Mouse (Mus musculus) MEL (cell line): ENCODE measurements at regions not wholly inside any gene's neighbourhood (a gene's known extent, or its start where the extent isn't known, plus 50 kb on each side); places are given as distances from the start of the nearest gene placed in this dataset.

Experiments used
- DNase-seq: peaks from one replicate; pipeline ENCODE4 v3.0.0; 2011; ENCODE audit warnings: low read depth, low spot score
- H3K27ac ChIP-seq: 2 replicates; pipeline ENCODE4 v1.5.1; 2012; ENCODE audit warnings: low read depth, mild to moderate bottlenecking, control low read depth, low read length, moderate library complexity; ENCODE audit not compliant: control insufficient read depth
- H3K27me3 ChIP-seq, 2 experiments: fragments of 150-350 bp in 1 of 2; sonication (generic) in 1 of 2; 2 replicates each; pipeline ENCODE4 v1.6.1; 2012; ENCODE audit warnings: low read length in 2 of 2, mild to moderate bottlenecking in 2 of 2, improper control_type of control experiment in 1 of 2, moderate library complexity in 1 of 2; ENCODE audit not compliant: insufficient read depth in 2 of 2, control insufficient read depth in 1 of 2
- H3K36me3 ChIP-seq, 2 experiments: 2 replicates each; pipeline ENCODE4 v1.6.1; 2012 to 2014; ENCODE audit warnings: low read length in 2 of 2, improper control_type of control experiment in 1 of 2, inconsistent platforms in 1 of 2, mild to moderate bottlenecking in 1 of 2; ENCODE audit not compliant: insufficient read depth in 2 of 2, control insufficient read depth in 1 of 2
- H3K4me1 ChIP-seq, 2 experiments: fragments of 150-350 bp in 1 of 2; sonication (generic) in 1 of 2; 2 replicates each; pipeline ENCODE4 v1.6.1; 2012; ENCODE audit warnings: low read length in 2 of 2, improper control_type of control experiment in 1 of 2, mild to moderate bottlenecking in 1 of 2; ENCODE audit not compliant: insufficient read depth in 2 of 2, control insufficient read depth in 1 of 2
- H3K4me3 ChIP-seq, 2 experiments: fragments of 150-350 bp in 1 of 2; sonication (generic) in 1 of 2; 2 replicates each; pipeline ENCODE4 v1.5.1; 2012; ENCODE audit warnings: low read depth in 2 of 2, low read length in 2 of 2, mild to moderate bottlenecking in 2 of 2, moderate library complexity in 2 of 2, control low read depth in 1 of 2, improper control_type of control experiment in 1 of 2; ENCODE audit not compliant: control insufficient read depth in 1 of 2, insufficient read depth in 1 of 2
- H3K79me2 ChIP-seq: 2 replicates; pipeline ENCODE4 v1.6.1; 2012; ENCODE audit warnings: mild to moderate bottlenecking, low read length, moderate library complexity; ENCODE audit not compliant: control insufficient read depth, poor library complexity, insufficient read depth
- H3K9ac ChIP-seq: 2 replicates; pipeline ENCODE4 v1.6.1; 2012; ENCODE audit warnings: low read depth, mild to moderate bottlenecking, control low read depth, low read length, moderate library complexity; ENCODE audit not compliant: control insufficient read depth, poor library complexity, severe bottlenecking
- H3K9me3 ChIP-seq: fragments of 150-350 bp; sonication (generic); replicated peaks from 2 replicates; pipeline ENCODE4 v1.6.1; 2012; ENCODE audit warnings: mild to moderate bottlenecking, low read length, improper control_type of control experiment, moderate library complexity; ENCODE audit not compliant: insufficient read depth
- BHLHE40 ChIP-seq: IDR thresholded peaks from 2 replicates; pipeline ENCODE4 v1.6.1; 2012; ENCODE audit warnings: low read depth, mild to moderate bottlenecking, inconsistent platforms, low read length, improper control_type of control experiment, borderline replicate concordance
- CHD1 ChIP-seq: IDR thresholded peaks from 2 replicates; pipeline ENCODE4 v1.6.1; 2012; ENCODE audit warnings: low read depth, mild to moderate bottlenecking, inconsistent platforms, low read length, improper control_type of control experiment
- ELF1 ChIP-seq: IDR thresholded peaks from 2 replicates; pipeline ENCODE4 v1.6.1; 2014; ENCODE audit warnings: low read depth, mild to moderate bottlenecking, inconsistent platforms, low read length, improper control_type of control experiment, moderate library complexity
- MXI1 ChIP-seq: IDR thresholded peaks from 2 replicates; pipeline ENCODE4 v1.6.1; 2011; ENCODE audit warnings: mild to moderate bottlenecking, low read depth, low read length, improper control_type of control experiment
- MYB ChIP-seq: IDR thresholded peaks from 2 replicates; pipeline ENCODE4 v1.6.1; 2011; ENCODE audit warnings: mild to moderate bottlenecking, low read depth, low read length, improper control_type of control experiment
- MYC ChIP-seq: IDR thresholded peaks from 2 replicates; pipeline ENCODE4 v1.6.1; 2011; ENCODE audit warnings: low read depth, mild to moderate bottlenecking, low read length, improper control_type of control experiment, moderate library complexity
- POLR2AphosphoS5 ChIP-seq: IDR thresholded peaks from 2 replicates; pipeline ENCODE4 v1.6.1; 2012; ENCODE audit warnings: low read depth, borderline replicate concordance, mild to moderate bottlenecking, inconsistent platforms, low read length, moderate library complexity, mixed read lengths
- RAD21 ChIP-seq: IDR thresholded peaks from 2 replicates; pipeline ENCODE4 v1.6.1; 2011; ENCODE audit warnings: mild to moderate bottlenecking, low read depth, low read length, improper control_type of control experiment
- ZC3H11A ChIP-seq: IDR thresholded peaks from 2 replicates; pipeline ENCODE4 v1.6.1; 2012; ENCODE audit warnings: low read depth, mild to moderate bottlenecking, inconsistent platforms, low read length, improper control_type of control experiment
- ZKSCAN1 ChIP-seq: IDR thresholded peaks from 2 replicates; pipeline ENCODE4 v1.6.1; 2012; ENCODE audit warnings: low read depth, mild to moderate bottlenecking, inconsistent platforms, low read length, improper control_type of control experiment, moderate library complexity
- ZMIZ1 ChIP-seq: IDR thresholded peaks from 2 replicates; pipeline ENCODE4 v1.6.1; 2012; ENCODE audit warnings: low read depth, mild to moderate bottlenecking, inconsistent platforms, low read length, improper control_type of control experiment, moderate library complexity

DNA sequence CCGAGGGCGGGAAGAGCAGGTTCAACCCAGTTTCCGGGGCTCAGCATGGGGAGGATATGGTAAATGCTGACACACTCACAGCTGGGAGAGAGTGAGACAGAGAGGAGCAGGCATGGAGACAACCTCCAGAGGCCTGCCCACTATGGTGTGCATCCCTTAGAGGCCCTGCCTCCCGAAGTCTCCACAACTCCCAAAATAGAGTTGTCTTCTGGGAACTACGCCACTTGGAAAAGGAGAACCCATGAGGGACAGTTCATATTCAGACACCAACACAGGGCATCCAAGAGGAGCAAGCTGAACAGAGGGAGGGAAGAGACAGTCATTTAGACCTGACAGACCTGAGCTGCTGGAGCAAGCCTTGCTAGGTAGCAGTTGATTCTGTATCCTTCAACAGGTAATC lies 111.2 kb upstream of the Gm26897 start:
- Histone ChIP-seq H3K9ac (no peak overlapping the region), H3K9me3 (no peaks in the 10 kb centered on the region), H3K4me3 (no peak overlapping the region), H3K79me2 (no peaks in the 10 kb centered on the region), H3K4me1 (no peaks in the 10 kb centered on the region), H3K36me3 (no peaks in the 10 kb centered on the region), H3K27me3 (no peaks in the 10 kb centered on the region), H3K27ac (no peak overlapping the region)
- no peak for DNase-seq
- no peak for TF ChIP-seq ZMIZ1

GRCm38 (mm10) chr5:111626273-111626798 lies 107.4 kb upstream of the Gm26897 start:
- Histone ChIP-seq H3K36me3 (no peaks in the 10 kb centered on the region), H3K4me1 (no peaks in the 10 kb centered on the region), H3K27ac (no peak overlapping the region), H3K27me3 (no peaks in the 10 kb centered on the region), H3K9me3 (no peaks in the 10 kb centered on the region), H3K4me3 (no peak overlapping the region), H3K79me2 (no peaks in the 10 kb centered on the region), H3K9ac (no peak overlapping the region)
- TF ChIP-seq CHD1 (no peak), ELF1 (no peak), ZKSCAN1 (no peak), MXI1 (no peak), POLR2AphosphoS5 (no peak), MYB (no peak), BHLHE40 (no peak), ZC3H11A (no peak), MYC (no peak)
- no peak for DNase-seq

DNA sequence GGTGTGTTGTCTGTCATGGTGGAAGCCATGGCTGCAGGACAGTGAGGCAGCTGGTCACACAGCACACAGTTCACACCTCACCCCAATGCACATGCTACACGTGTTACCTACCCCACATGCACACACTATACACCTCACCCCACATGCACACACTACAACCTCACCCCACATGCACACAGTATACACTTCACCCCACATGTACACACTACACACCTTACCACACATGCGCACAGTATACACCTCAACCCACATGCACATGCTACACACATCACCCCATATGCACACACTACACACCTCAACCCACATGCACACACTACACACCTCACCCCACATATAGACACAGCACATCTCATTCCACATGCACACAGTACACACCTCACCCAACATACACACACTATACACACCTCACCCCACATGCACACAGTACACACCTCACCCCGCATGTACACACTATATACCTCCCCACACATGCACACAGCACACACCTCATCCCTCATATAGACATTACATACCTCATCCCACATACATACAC lies 103.3 kb upstream of the Gm26897 start:
- no peaks in the 10 kb centered on the region for H3K27me3 ChIP-seq
- H3K9me3 ChIP-seq: no peaks in the 10 kb centered on the region
- H3K36me3 ChIP-seq: no peaks in the 10 kb centered on the region
- H3K79me2 ChIP-seq: no peaks in the 10 kb centered on the region
- no peak overlapping the region for H3K4me3 ChIP-seq
- H3K27ac ChIP-seq: no peak overlapping the region
- TF ChIP-seq RAD21 (no peak), POLR2AphosphoS5 (peak; percentile 47; the same call in 1 of the 2 replicates)
- no peak overlapping the region for H3K9ac ChIP-seq
- no peak for DNase-seq
- no peaks in the 10 kb centered on the region for H3K4me1 ChIP-seq
